Mouse (Mus musculus): ENCODE data around the gene Prkca.

Prkca gene

GRCm38 (mm10) chr11:108294305-108294813 is 49.4 kb downstream of the Prkca start:
- no peak for DNase-seq

- no peak for DNase-seq
Measured at GRCm38 (mm10) chr11:108293843-108294242, 49.9 kb downstream of the Prkca start.

GRCm38 (mm10) chr11:108289192-108289591 is 54.5 kb downstream of the Prkca start:
- no peak for DNase-seq

GRCm38 (mm10) chr11:108287321-108287720 is 56.4 kb downstream of the Prkca start:
- DNase-seq, result no peak

GRCm38 (mm10) chr11:108285046-108285445 is 58.7 kb downstream of the Prkca start:
- DNase-seq, result no peak

- DNase-seq, result no peak
Measured at GRCm38 (mm10) chr11:108282850-108283459, 60.8 kb downstream of the Prkca start.

- no peak for DNase-seq
Measured at GRCm38 (mm10) chr11:108279748-108280373, 63.9 kb downstream of the Prkca start.

- no peak for DNase-seq
Measured at GRCm38 (mm10) chr11:108277096-108277495, 66.6 kb downstream of the Prkca start.

GRCm38 (mm10) chr11:108276148-108276547 is 67.6 kb downstream of the Prkca start:
- no peak for DNase-seq

- peak; percentile 22 for DNase-seq
Measured at GRCm38 (mm10) chr11:108274046-108274445, 69.7 kb downstream of the Prkca start.

GRCm38 (mm10) chr11:108273415-108273965 is 70.2 kb downstream of the Prkca start:
- DNase-seq, result no peak

GRCm38 (mm10) chr11:108272601-108273414 is 70.9 kb downstream of the Prkca start:
- DNase-seq, result no peak

- DNase-seq, result no peak
Measured at GRCm38 (mm10) chr11:108271305-108271704, 72.4 kb downstream of the Prkca start.

GRCm38 (mm10) chr11:108269516-108269915 is 74.2 kb downstream of the Prkca start:
- no peak for DNase-seq

GRCm38 (mm10) chr11:108268421-108269322 is 75.1 kb downstream of the Prkca start:
- DNase-seq, result no peak

GRCm38 (mm10) chr11:108267825-108268224 is 75.9 kb downstream of the Prkca start:
- no peak for DNase-seq

- no peak for DNase-seq
Measured at GRCm38 (mm10) chr11:108267066-108267465, 76.7 kb downstream of the Prkca start.

- no peak for DNase-seq
Measured at GRCm38 (mm10) chr11:108263868-108264267, 79.9 kb downstream of the Prkca start.

- DNase-seq, result no peak
Measured at GRCm38 (mm10) chr11:108263406-108263805, 80.3 kb downstream of the Prkca start.

GRCm38 (mm10) chr11:108261751-108262160 is 82.0 kb downstream of the Prkca start:
- DNase-seq, result no peak

- no peak for DNase-seq
Measured at GRCm38 (mm10) chr11:108260775-108261517, 82.8 kb downstream of the Prkca start.

Data from cerebellum, adult 8-10 months (tissue).